Mouse (Mus musculus) CH12.LX (cell line): ENCODE data around the gene Exoc7. TPM values are rescaled to one million over a fixed set of nuclear protein-coding genes. Genes with fewer than 3 reads are reported as not detected.

Experiments
- DNase-seq: peaks from one replicate; pipeline ENCODE4 v3.0.0-alpha.2; 2013; ENCODE audit errors: extremely low read depth
- H3K27ac ChIP-seq: 2 replicates; pipeline ENCODE4 v1.5.1; 2012; ENCODE audit warnings: low read depth, mild to moderate bottlenecking, control low read depth, moderate library complexity; ENCODE audit not compliant: insufficient read depth
- H3K27me3 ChIP-seq: replicated peaks from 2 replicates; pipeline ENCODE3; 2012; ENCODE audit warnings: inconsistent platforms
- H3K36me3 ChIP-seq, 2 experiments: replicated peaks in 1 of 2; 2 replicates each; pipeline versions ENCODE3 to v1.6.1; 2012; ENCODE audit warnings: inconsistent platforms in 1 of 2, low read length in 1 of 2, mild to moderate bottlenecking in 1 of 2, mixed read lengths in 1 of 2, moderate library complexity in 1 of 2; ENCODE audit not compliant: control insufficient read depth in 1 of 2, insufficient read depth in 1 of 2
- H3K4me1 ChIP-seq, 2 experiments: 2 replicates each; pipeline ENCODE4 v1.6.1; 2012; ENCODE audit warnings: inconsistent platforms in 1 of 2, moderate library complexity in 1 of 2; ENCODE audit not compliant: insufficient read depth in 2 of 2, control insufficient read depth in 1 of 2
- H3K4me2 ChIP-seq: 2 replicates; pipeline ENCODE4 v1.6.1; 2012; ENCODE audit warnings: low read depth, mild to moderate bottlenecking, control low read depth; ENCODE audit not compliant: poor library complexity, insufficient read depth, severe bottlenecking
- H3K4me3 ChIP-seq, 3 experiments: fragments of 150-350 bp in 1 of 3; sonication (generic) in 1 of 3; replicated peaks in 1 of 3; 2 replicates each; pipeline versions ENCODE3 to v1.5.1; 2011 to 2012; ENCODE audit warnings: low read depth in 2 of 3, low read length in 2 of 3, mild to moderate bottlenecking in 2 of 3, moderate library complexity in 2 of 3, control low read depth in 1 of 3, improper control_type of control experiment in 1 of 3, inconsistent platforms in 1 of 3, mixed read lengths in 1 of 3; ENCODE audit not compliant: poor library complexity in 1 of 3
- H3K79me2 ChIP-seq: replicated peaks from 2 replicates; pipeline ENCODE4 v1.6.1; 2012; ENCODE audit warnings: mild to moderate bottlenecking, moderate library complexity; ENCODE audit not compliant: control insufficient read depth, poor library complexity, insufficient read depth, severe bottlenecking; ENCODE audit errors: extremely low read depth
- H3K9ac ChIP-seq: 2 replicates; pipeline ENCODE4 v1.6.1; 2012; ENCODE audit warnings: low read depth, mild to moderate bottlenecking, control low read depth, moderate library complexity; ENCODE audit not compliant: insufficient read depth
- H3K9me3 ChIP-seq: replicated peaks from 2 replicates; pipeline ENCODE3; 2012; ENCODE audit warnings: low read length, inconsistent platforms, mixed read lengths
- BHLHE40 ChIP-seq: IDR thresholded peaks from 2 replicates; pipeline ENCODE4 v1.6.1; 2011; ENCODE audit warnings: mild to moderate bottlenecking, low read depth, low read length, improper control_type of control experiment
- CHD1 ChIP-seq: IDR thresholded peaks from 2 replicates; pipeline ENCODE4 v1.6.1; 2012; ENCODE audit warnings: low read depth, low read length, improper control_type of control experiment, inconsistent platforms
- CHD2 ChIP-seq: IDR thresholded peaks from 2 replicates; pipeline ENCODE4 v1.6.1; 2011; ENCODE audit warnings: low read length, improper control_type of control experiment
- CTCF ChIP-seq, 2 experiments: IDR thresholded peaks in 1 of 2; conservative IDR thresholded peaks in 1 of 2; 2 replicates each; pipeline ENCODE4 v1.5.1; 2011 to 2012; ENCODE audit warnings: low read depth in 2 of 2, low read length in 2 of 2, improper control_type of control experiment in 1 of 2, inconsistent platforms in 1 of 2, mild to moderate bottlenecking in 1 of 2, moderate library complexity in 1 of 2
- E2F4 ChIP-seq: IDR thresholded peaks from 2 replicates; pipeline ENCODE4 v1.6.1; 2011; ENCODE audit warnings: low read depth, low read length, improper control_type of control experiment; ENCODE audit not compliant: insufficient replicate concordance
- ETS1 ChIP-seq: conservative IDR thresholded peaks from 2 replicates; pipeline ENCODE4 v1.6.1; 2012; ENCODE audit warnings: low read depth, mild to moderate bottlenecking, inconsistent platforms, low read length, improper control_type of control experiment, moderate library complexity
- GABPA ChIP-seq: IDR thresholded peaks from 2 replicates; pipeline ENCODE4 v1.6.1; 2012; ENCODE audit warnings: low read depth, low read length, improper control_type of control experiment, inconsistent platforms; ENCODE audit not compliant: insufficient replicate concordance
- HCFC1 ChIP-seq: IDR thresholded peaks from 2 replicates; pipeline ENCODE4 v1.6.1; 2012; ENCODE audit warnings: low read depth, mild to moderate bottlenecking, inconsistent platforms, low read length, improper control_type of control experiment
- IRF4 ChIP-seq: IDR thresholded peaks from 2 replicates; pipeline ENCODE4 v1.6.1; 2014; ENCODE audit warnings: low read depth, mild to moderate bottlenecking, inconsistent platforms, low read length, improper control_type of control experiment
- JUND ChIP-seq: conservative IDR thresholded peaks from 2 replicates; pipeline ENCODE4 v1.6.1; 2011; ENCODE audit warnings: low read depth, low read length, improper control_type of control experiment
- KAT2A ChIP-seq: IDR thresholded peaks from 2 replicates; pipeline ENCODE4 v1.6.1; 2012; ENCODE audit warnings: low read length, improper control_type of control experiment, inconsistent platforms; ENCODE audit not compliant: insufficient replicate concordance
- MAFK ChIP-seq: IDR thresholded peaks from 2 replicates; pipeline ENCODE4 v1.6.1; 2011; ENCODE audit warnings: low read length, improper control_type of control experiment; ENCODE audit not compliant: insufficient replicate concordance
- MAX ChIP-seq: IDR thresholded peaks from 2 replicates; pipeline ENCODE4 v1.6.1; 2011; ENCODE audit warnings: low read length, improper control_type of control experiment
- MAZ ChIP-seq: IDR thresholded peaks from 2 replicates; pipeline ENCODE4 v1.6.1; 2012; ENCODE audit warnings: low read depth, mild to moderate bottlenecking, inconsistent platforms, low read length, improper control_type of control experiment, moderate library complexity
- MEF2A ChIP-seq: IDR thresholded peaks from 2 replicates; pipeline ENCODE4 v1.6.1; 2014; ENCODE audit warnings: low read depth, mild to moderate bottlenecking, inconsistent platforms, low read length, improper control_type of control experiment, borderline replicate concordance
- MXI1 ChIP-seq: IDR thresholded peaks from 2 replicates; pipeline ENCODE4 v1.6.1; 2011; ENCODE audit warnings: mild to moderate bottlenecking, low read depth, low read length, improper control_type of control experiment
- MYC ChIP-seq: IDR thresholded peaks from 2 replicates; pipeline ENCODE4 v1.6.1; 2011; ENCODE audit warnings: low read depth, mild to moderate bottlenecking, improper control_type of control experiment, low read length
- NELFE ChIP-seq: IDR thresholded peaks from 2 replicates; pipeline ENCODE4 v1.6.1; 2011; ENCODE audit warnings: low read depth, low read length, improper control_type of control experiment
- PAX5 ChIP-seq: IDR thresholded peaks from 2 replicates; pipeline ENCODE4 v1.6.1; 2012; ENCODE audit warnings: low read length, inconsistent platforms, mixed read lengths
- POLR2A ChIP-seq: IDR thresholded peaks from 2 replicates; pipeline ENCODE4 v1.6.1; 2011; ENCODE audit warnings: low read depth, mild to moderate bottlenecking, improper control_type of control experiment, low read length
- RAD21 ChIP-seq: IDR thresholded peaks from 2 replicates; pipeline ENCODE4 v1.6.1; 2011; ENCODE audit warnings: low read depth, mild to moderate bottlenecking, low read length, improper control_type of control experiment, moderate library complexity
- RCOR1 ChIP-seq: conservative IDR thresholded peaks from 2 replicates; pipeline ENCODE4 v1.6.1; 2012; ENCODE audit warnings: low read depth, mild to moderate bottlenecking, inconsistent platforms, low read length, improper control_type of control experiment
- SIN3A ChIP-seq: IDR thresholded peaks from 2 replicates; pipeline ENCODE4 v1.6.1; 2012; ENCODE audit warnings: low read length, improper control_type of control experiment, inconsistent platforms
- SMC3 ChIP-seq: IDR thresholded peaks from 2 replicates; pipeline ENCODE4 v1.6.1; 2011; ENCODE audit warnings: low read depth, low read length, improper control_type of control experiment
- TBP ChIP-seq: conservative IDR thresholded peaks from 2 replicates; pipeline ENCODE4 v1.6.1; 2011; ENCODE audit warnings: low read depth, low read length, improper control_type of control experiment
- TCF12 ChIP-seq: IDR thresholded peaks from 2 replicates; pipeline ENCODE4 v1.6.1; 2014; ENCODE audit warnings: low read depth, mild to moderate bottlenecking, inconsistent platforms, low read length, improper control_type of control experiment
- UBTF ChIP-seq: IDR thresholded peaks from 2 replicates; pipeline ENCODE4 v1.6.1; 2012; ENCODE audit warnings: low read depth, mild to moderate bottlenecking, inconsistent platforms, low read length, improper control_type of control experiment, moderate library complexity
- USF1 ChIP-seq: IDR thresholded peaks from 2 replicates; pipeline ENCODE4 v1.6.1; 2014; ENCODE audit warnings: low read depth, mild to moderate bottlenecking, inconsistent platforms, low read length, improper control_type of control experiment
- USF2 ChIP-seq: conservative IDR thresholded peaks from 2 replicates; pipeline ENCODE4 v1.6.1; 2011; ENCODE audit warnings: low read depth, low read length, improper control_type of control experiment
- ZC3H11A ChIP-seq: IDR thresholded peaks from 2 replicates; pipeline ENCODE4 v1.6.1; 2012; ENCODE audit warnings: low read depth, mild to moderate bottlenecking, inconsistent platforms, low read length, improper control_type of control experiment
- ZKSCAN1 ChIP-seq: IDR thresholded peaks from 2 replicates; pipeline ENCODE4 v1.6.1; 2012; ENCODE audit warnings: low read depth, inconsistent platforms, low read length, improper control_type of control experiment, borderline replicate concordance
- ZMIZ1 ChIP-seq: IDR thresholded peaks from 2 replicates; pipeline ENCODE4 v1.6.1; 2012; ENCODE audit warnings: low read depth, mild to moderate bottlenecking, inconsistent platforms, low read length, improper control_type of control experiment
- dilution Hi-C: fragments of 300-500 bp; cut with MboI; formaldehyde crosslinking; loops from 2 replicates; pipeline ENCODE4 v1.14.3; 2020; ENCODE audit warnings: low sequenced_read_pairs; ENCODE audit not compliant: extremely low pct_unique_long_range_greater_than_20kb, extremely low pct_ligation_motif_present
- in situ Hi-C: fragments of 300-500 bp; cut with MboI; formaldehyde crosslinking; loops from 3 replicates; pipeline ENCODE4 v1.14.3; 2019; ENCODE audit warnings: low sequenced_read_pairs, low pct_ligation_motif_present, low pct_unique_long_range_greater_than_20kb, mixed read lengths
- polyA plus RNA-seq: library from polyadenylated mRNA; unstranded; fragments of >175 nt; gene quantifications from 2 replicates; pipeline ENCODE4 v1.2.1, GENCODE M21; 2012; ENCODE audit warnings: low read depth; ENCODE audit not compliant: insufficient read length
- total RNA-seq, 2 experiments: library from RNA; depleted of rRNA; stranded (reverse); fragments of 300-350 nt in 1 of 2; fragments of >200 nt in 1 of 2; gene quantifications; 2 replicates each; pipeline ENCODE4 v1.2.3; 2012 to 2014

The Exoc7 gene
- total and polyA plus RNA-seq, 3 experiments, result 32.2 to 51.8 (median 42.1) TPM

DNA sequence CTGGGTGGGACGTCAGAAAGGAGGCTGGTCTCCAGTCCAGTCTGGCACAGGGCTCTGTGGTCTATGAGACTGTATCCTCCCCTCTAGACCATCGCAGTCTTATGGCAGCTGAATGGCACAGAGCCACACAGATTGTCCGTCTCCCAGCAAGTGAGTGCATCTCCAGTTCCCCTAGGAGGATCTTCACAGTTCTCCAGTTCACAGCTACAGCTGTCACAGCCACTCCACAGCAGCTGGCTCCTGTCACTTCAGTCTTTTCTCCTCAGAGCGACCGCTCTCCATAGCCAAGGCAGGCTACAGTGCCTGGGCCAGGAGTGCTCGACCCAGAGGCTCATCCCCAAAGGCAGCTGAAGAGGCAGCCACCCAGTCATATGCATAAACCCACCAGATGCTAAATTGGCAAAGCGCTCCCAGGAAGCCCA is 21.3 kb downstream of the Exoc7 start:
- no peak overlapping the region for H3K9ac ChIP-seq
- peaks cover 31 to 59% of the 10 kb centered on the region in 2 experiments for H3K36me3 ChIP-seq
- H3K27me3 ChIP-seq, result no peaks in the 10 kb centered on the region
- in situ Hi-C loops, result no loop called here
- no peak for TF ChIP-seq CTCF (conservative IDR thresholded peaks at IDR 0.05 in 1 of 2, IDR thresholded peaks at IDR 0.05 in 1 of 2; ENCODE audit: low read depth in 2 of 2, low read length in 2 of 2)
- TF ChIP-seq POLR2A, result no peak
- no peak for TF ChIP-seq MAZ
- no peak for TF ChIP-seq MYC
- TF ChIP-seq MXI1, result no peak
- no peak for TF ChIP-seq USF2
- TF ChIP-seq HCFC1, result no peak
- no peak for TF ChIP-seq ZMIZ1
- TF ChIP-seq CHD2, result no peak
- H3K9me3 ChIP-seq, result peaks cover 16% of the 10 kb centered on the region
- no peak for DNase-seq
- H3K4me2 ChIP-seq, result no peak overlapping the region
- no peak overlapping the region for H3K27ac ChIP-seq
- no peak overlapping the region for H3K4me3 ChIP-seq
- no peaks in the 10 kb centered on the region for H3K79me2 ChIP-seq
- H3K4me1 ChIP-seq, result peaks cover 15 to 78% of the 10 kb centered on the region in 2 experiments
- dilution Hi-C loops, result no loop called here

GRCm38 (mm10) chr11:116283982-116284381 is 23.1 kb downstream of the Exoc7 start:
- Histone ChIP-seq H3K9me3 (peaks cover 16% of the 10 kb centered on the region), H3K79me2 (no peaks in the 10 kb centered on the region), H3K9ac (no peak overlapping the region), H3K4me3 (no peak overlapping the region), H3K4me2 (no peak overlapping the region), H3K27me3 (no peaks in the 10 kb centered on the region), H3K4me1 (peaks cover 15 to 60% of the 10 kb centered on the region in 2 experiments), H3K36me3 (peaks cover 17 to 41% of the 10 kb centered on the region in 2 experiments), H3K27ac (no peak overlapping the region)
- dilution Hi-C loops (no loop called here), in situ Hi-C loops (no loop called here)
- DNase-seq, result peak; percentile 79
- TF ChIP-seq ZC3H11A (no peak), HCFC1 (no peak), MAZ (no peak), TBP (no peak), CHD1 (no peak), RAD21 (no peak), USF2 (no peak; the same call in 1 of the 2 replicates), GABPA (no peak), SIN3A (no peak), BHLHE40 (peak; percentile 83), JUND (no peak), MYC (peak; percentile 54; the same call in 1 of the 2 replicates), ZKSCAN1 (no peak), RCOR1 (no peak), MAX (peak; percentile 76), KAT2A (no peak), MEF2A (no peak), CTCF (conservative IDR thresholded peaks at IDR 0.05 in 1 of 2, IDR thresholded peaks at IDR 0.05 in 1 of 2; ENCODE audit: low read depth in 2 of 2, low read length in 2 of 2) (no peak), E2F4 (no peak), UBTF (no peak), ZMIZ1 (no peak), PAX5 (no peak), MAFK (no peak), NELFE (no peak), SMC3 (no peak), TCF12 (peak; percentile 44; the same call in 1 of the 2 replicates), POLR2A (no peak), ETS1 (peak; percentile 69), CHD2 (no peak), USF1 (no peak), MXI1 (no peak), IRF4 (no peak)
